Mouse (Mus musculus): ENCODE measurements around the gene Ogn. TPM values are rescaled to one million over a fixed set of nuclear protein-coding genes. Genes with fewer than 3 reads are reported as not detected.

Gene Ogn
- polyA plus RNA-seq (2015; fragmentation: Illumina TruSeq; extraction: RNeasy Lipid Tissue Mini Kit (QIAGEN cat#74804); ENCODE audit: insufficient read depth, low read depth, low replicate concordance): 27.6 TPM

DNA sequence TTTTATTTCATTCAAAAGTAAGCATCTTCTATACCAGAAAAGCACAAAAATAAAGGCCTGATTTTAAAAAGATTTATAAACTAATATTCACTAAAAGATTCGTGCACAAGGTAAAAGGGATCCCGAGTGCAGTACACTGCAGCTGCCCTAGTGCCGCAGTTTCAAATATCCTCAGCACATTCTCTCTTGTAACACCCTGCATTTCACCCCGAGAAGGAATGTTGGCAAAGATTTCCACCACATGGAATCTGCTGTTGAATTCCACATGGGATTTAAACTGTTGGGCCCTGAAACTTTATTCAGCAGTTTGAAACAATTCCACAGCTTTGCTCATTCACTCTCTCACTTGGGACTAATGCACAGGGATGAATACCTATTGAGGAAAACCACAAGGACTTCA, at the start of gene Ogn:
Gene Ogn, plus strand, starts transcription at position 333 of the 400 bp plus-strand sequence.

DNA sequence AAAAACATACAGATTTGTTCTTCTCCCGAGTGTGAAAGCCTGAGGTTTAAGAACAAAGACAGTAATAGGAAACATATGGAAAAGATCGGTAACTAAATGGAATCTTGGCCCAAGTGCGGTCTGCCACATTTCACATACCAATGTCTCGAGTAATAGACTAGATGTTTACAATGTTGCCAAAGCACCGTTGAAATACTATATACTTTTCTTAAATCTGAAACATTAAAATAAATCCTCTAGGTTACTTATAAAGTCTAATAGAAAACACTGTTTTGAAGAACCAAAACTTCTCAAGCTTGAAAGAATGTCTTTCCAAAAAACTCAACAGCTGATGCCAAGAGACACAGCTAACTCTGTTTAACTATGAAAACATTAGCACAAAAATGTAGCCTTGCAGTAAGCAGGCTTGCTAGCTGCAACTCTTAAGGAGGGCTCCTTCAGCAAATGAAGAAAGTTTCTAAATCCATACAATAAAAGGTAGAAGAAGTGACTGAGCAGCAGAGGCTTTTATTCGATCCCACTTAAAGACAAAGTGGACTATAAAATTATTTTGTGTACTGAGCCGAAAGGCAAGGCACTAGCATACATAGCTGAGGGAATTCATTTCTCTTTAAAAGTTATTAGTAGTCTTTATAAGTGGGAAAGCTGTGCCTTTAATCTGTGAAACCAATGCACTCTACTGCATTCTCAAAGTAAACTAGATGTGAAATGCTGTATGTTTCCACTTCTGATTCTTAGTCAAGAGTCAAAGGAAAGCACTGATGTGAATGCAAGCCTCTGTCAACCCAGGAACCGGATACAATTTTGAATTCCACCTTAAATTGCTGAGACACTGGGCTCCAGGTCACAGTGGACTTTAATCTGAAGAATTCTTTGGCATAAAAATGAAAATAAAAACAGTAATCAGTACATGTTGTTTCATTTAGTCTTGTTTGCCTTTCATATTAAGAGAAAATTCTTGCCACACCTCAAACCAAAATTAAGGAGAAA, 26.0 kb upstream of the Ogn start, which contains the start of gene Omd:
Gene Omd, plus strand, starts transcription at position 922 of the 990 bp plus-strand sequence.

DNA sequence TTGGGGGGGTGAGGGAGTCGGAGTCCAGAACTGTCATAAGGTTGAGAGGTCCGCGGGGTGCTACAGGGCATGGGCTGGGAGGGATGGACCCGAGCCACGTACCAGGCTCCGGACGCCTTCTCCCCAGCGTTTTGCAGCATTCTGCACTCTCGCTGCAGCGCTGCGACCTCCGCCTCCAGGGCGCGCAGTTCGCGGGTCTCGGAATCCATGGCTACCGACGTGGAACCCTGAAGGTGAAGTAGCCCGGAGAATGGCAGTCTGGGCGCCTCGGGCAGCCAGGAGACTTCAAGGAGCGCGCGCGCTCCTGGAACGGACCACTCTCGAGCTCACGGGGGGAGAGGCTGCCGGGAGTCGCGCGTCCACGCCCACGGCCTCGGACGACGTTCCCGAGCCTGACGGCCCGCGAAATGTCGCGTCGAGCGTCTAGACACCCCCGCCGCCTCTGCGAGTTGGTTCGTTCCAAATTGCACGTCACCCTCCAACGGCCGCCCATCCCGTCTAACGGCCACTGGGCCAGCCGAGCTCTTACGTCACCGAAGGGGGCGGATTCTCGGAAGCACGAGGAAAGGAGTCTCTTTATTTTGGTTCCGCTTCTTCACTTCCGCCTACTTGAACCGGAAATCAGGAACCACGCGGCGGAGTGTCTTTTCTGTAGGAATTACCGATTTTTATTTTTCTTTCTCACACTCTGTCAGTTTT, 44.8 kb downstream of the Ogn start, which contains the start of the genes Cenpp and Nol8:
Gene Cenpp, minus strand, starts transcription at position 305 of the 699 bp plus-strand sequence.
Gene Nol8, plus strand, starts transcription at position 598 of the 699 bp plus-strand sequence.

Other genes with a start within 250 kb of the Ogn start
- gene Ippk, start 186.8 kb upstream of the Ogn start, polyA plus RNA-seq (2015; fragmentation: Illumina TruSeq; extraction: RNeasy Lipid Tissue Mini Kit (QIAGEN cat#74804); ENCODE audit: insufficient read depth, low read depth, low replicate concordance): 3.1 TPM
- gene Tes3-ps, start 114.7 kb upstream of the Ogn start, polyA plus RNA-seq (2015; fragmentation: Illumina TruSeq; extraction: RNeasy Lipid Tissue Mini Kit (QIAGEN cat#74804); ENCODE audit: insufficient read depth, low read depth, low replicate concordance): not detected
- 4.7 TPM for gene Ecm2, start 103.2 kb upstream of the Ogn start, polyA plus RNA-seq (2015; fragmentation: Illumina TruSeq; extraction: RNeasy Lipid Tissue Mini Kit (QIAGEN cat#74804); ENCODE audit: insufficient read depth, low read depth, low replicate concordance)
- 5.0 TPM for gene Aspn, start 63.6 kb upstream of the Ogn start, polyA plus RNA-seq (2015; fragmentation: Illumina TruSeq; extraction: RNeasy Lipid Tissue Mini Kit (QIAGEN cat#74804); ENCODE audit: insufficient read depth, low read depth, low replicate concordance)
- 0.66 TPM for gene Omd, start 25.6 kb upstream of the Ogn start, polyA plus RNA-seq (2015; fragmentation: Illumina TruSeq; extraction: RNeasy Lipid Tissue Mini Kit (QIAGEN cat#74804); ENCODE audit: insufficient read depth, low read depth, low replicate concordance)
- gene Cenpp, start 44.7 kb downstream of the Ogn start, polyA plus RNA-seq (2015; fragmentation: Illumina TruSeq; extraction: RNeasy Lipid Tissue Mini Kit (QIAGEN cat#74804); ENCODE audit: insufficient read depth, low read depth, low replicate concordance): not detected
- 4.5 TPM for gene Nol8, start 45.0 kb downstream of the Ogn start, polyA plus RNA-seq (2015; fragmentation: Illumina TruSeq; extraction: RNeasy Lipid Tissue Mini Kit (QIAGEN cat#74804); ENCODE audit: insufficient read depth, low read depth, low replicate concordance)
- 12.5 TPM for gene Iars, start 74.1 kb downstream of the Ogn start, polyA plus RNA-seq (2015; fragmentation: Illumina TruSeq; extraction: RNeasy Lipid Tissue Mini Kit (QIAGEN cat#74804); ENCODE audit: insufficient read depth, low read depth, low replicate concordance)
- gene Gm30302, start 191.0 kb downstream of the Ogn start, polyA plus RNA-seq (2015; fragmentation: Illumina TruSeq; extraction: RNeasy Lipid Tissue Mini Kit (QIAGEN cat#74804); ENCODE audit: insufficient read depth, low read depth, low replicate concordance): not detected